Mouse (Mus musculus) forebrain, embryonic 12.5 days (tissue): ENCODE measurements around the gene Cd163l1. TPM values are rescaled to one million over a fixed set of nuclear protein-coding genes. Genes with fewer than 3 reads are reported as not detected.

Experiments used
- ATAC-seq: fragments of 200-750 bp; cut with Nextera tagmentation; 2 replicates; pipeline ENCODE4 v1.8.0; 2017; ENCODE audit warnings: moderate TSS enrichment; ENCODE audit not compliant: low FRiP score
- H3K27ac ChIP-seq: fragments of 300-500 bp; sonication (generic); 2 replicates; pipeline ENCODE4 v1.5.1; 2016; ENCODE audit warnings: mild to moderate bottlenecking
- H3K27me3 ChIP-seq: fragments of 300-500 bp; sonication (generic); 2 replicates; pipeline ENCODE4 v1.6.1; 2016; ENCODE audit warnings: mild to moderate bottlenecking
- H3K36me3 ChIP-seq: fragments of 300-500 bp; sonication (generic); replicated peaks from 2 replicates; pipeline ENCODE4 v1.6.1; 2016; ENCODE audit warnings: mild to moderate bottlenecking
- H3K4me1 ChIP-seq: fragments of 300-500 bp; sonication (generic); 2 replicates; pipeline ENCODE4 v1.6.1; 2016
- H3K4me2 ChIP-seq: fragments of 300-500 bp; sonication (generic); 2 replicates; pipeline ENCODE4 v1.6.1; 2016; ENCODE audit warnings: mild to moderate bottlenecking, moderate library complexity
- H3K4me3 ChIP-seq: fragments of 300-500 bp; sonication (generic); replicated peaks from 2 replicates; pipeline ENCODE4 v1.5.1; 2016; ENCODE audit warnings: mild to moderate bottlenecking
- H3K9ac ChIP-seq: fragments of 300-500 bp; sonication (generic); 2 replicates; pipeline ENCODE4 v1.6.1; 2016; ENCODE audit warnings: mild to moderate bottlenecking
- H3K9me3 ChIP-seq: fragments of 300-500 bp; sonication (generic); 2 replicates; pipeline ENCODE4 v1.6.1; 2016
- WGBS: fragments of 180-500 bp; shearing (Covaris S2); methylation state at CpG from one replicate; pipeline ENCODE4 v1.1.7; 2016; 5-methylcytosine and 5-hydroxymethylcytosine counted together
- polyA plus RNA-seq: library from polyadenylated mRNA; unstranded; fragments of >200 nt; fragmentation: Nextera tagmentation; extraction: Ambion mirVana; gene quantifications from 2 replicates; pipeline ENCODE4 v1.2.1, GENCODE M21; 2016

The Cd163l1 gene
- polyA plus RNA-seq, 1 experiment from 2014 or later = 0.11 TPM

GRCm38 (mm10) chr7:140192851-140193250 is 25.2 kb upstream of the Cd163l1 start:
- no peak for ATAC-seq
- WGBS = 83% methylated on average over 2 of the region's 2 CpGs
- Histone ChIP-seq H3K27ac (no peak overlapping the region), H3K4me2 (no peak overlapping the region), H3K9me3 (no peaks in the 10 kb centered on the region), H3K4me3 (no peak overlapping the region), H3K4me1 (no peaks in the 10 kb centered on the region), H3K9ac (no peak overlapping the region), H3K27me3 (no peaks in the 10 kb centered on the region), H3K36me3 (no peaks in the 10 kb centered on the region)

GRCm38 (mm10) chr7:140194031-140194430 is 24.0 kb upstream of the Cd163l1 start:
- Histone ChIP-seq H3K9me3 (no peaks in the 10 kb centered on the region), H3K9ac (no peak overlapping the region), H3K27me3 (no peaks in the 10 kb centered on the region), H3K36me3 (no peaks in the 10 kb centered on the region), H3K4me2 (no peak overlapping the region), H3K4me3 (no peak overlapping the region), H3K4me1 (no peaks in the 10 kb centered on the region), H3K27ac (no peak overlapping the region)
- 95% methylated on average over 4 of the region's 4 CpGs for WGBS
- no peak for ATAC-seq

DNA sequence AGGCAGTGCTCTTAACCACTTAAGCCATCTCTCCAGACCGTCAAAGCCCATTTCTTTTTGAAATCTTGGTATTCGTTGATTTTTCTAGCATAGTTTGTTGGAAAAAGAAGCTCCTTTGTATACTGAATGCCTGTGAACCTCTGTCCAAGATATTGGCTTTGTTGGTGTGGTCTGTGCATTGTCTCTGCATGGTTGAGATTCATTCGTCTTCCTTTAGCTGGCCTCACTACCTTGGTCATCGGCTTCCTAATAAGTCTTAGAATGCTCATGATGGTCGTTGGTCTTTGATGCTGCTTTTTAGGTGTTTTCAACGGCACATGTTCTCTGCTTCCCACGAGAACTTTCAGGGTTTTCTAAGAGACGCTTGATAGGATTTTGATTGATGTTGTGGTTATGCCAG is 22.1 kb upstream of the Cd163l1 start:
- Histone ChIP-seq H3K4me2 (no peak overlapping the region), H3K9me3 (no peaks in the 10 kb centered on the region), H3K9ac (no peak overlapping the region), H3K36me3 (no peaks in the 10 kb centered on the region), H3K4me1 (no peaks in the 10 kb centered on the region), H3K4me3 (no peak overlapping the region), H3K27me3 (no peaks in the 10 kb centered on the region), H3K27ac (no peak overlapping the region)
- ATAC-seq = no peak
- 84% methylated on average over 8 of the region's 8 CpGs for WGBS

DNA sequence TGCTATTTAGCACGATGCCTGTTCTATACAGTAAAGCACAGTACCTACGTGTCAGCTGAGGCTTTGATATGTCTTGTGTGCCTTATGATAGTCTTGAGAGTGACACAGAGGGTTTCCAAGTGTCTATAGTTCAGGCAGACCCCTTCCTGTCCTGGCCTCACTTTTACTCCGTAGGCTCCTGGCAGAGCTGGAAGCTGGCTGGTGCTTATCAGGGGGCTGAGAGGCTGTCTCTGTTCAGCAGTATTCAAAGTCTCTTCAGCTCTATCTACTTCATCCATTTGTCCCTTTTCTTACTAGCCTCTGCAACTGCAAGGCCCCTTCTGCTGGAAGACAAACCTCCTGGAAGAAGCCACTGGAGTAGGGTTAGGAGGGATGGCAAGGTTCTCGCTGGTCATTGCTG is 17.0 kb upstream of the Cd163l1 start:
- no peak for ATAC-seq
- Histone ChIP-seq H3K4me1 (no peaks in the 10 kb centered on the region), H3K36me3 (no peaks in the 10 kb centered on the region), H3K4me3 (no peak overlapping the region), H3K9ac (no peak overlapping the region), H3K9me3 (no peaks in the 10 kb centered on the region), H3K27ac (no peak overlapping the region), H3K4me2 (no peak overlapping the region), H3K27me3 (no peaks in the 10 kb centered on the region)
- WGBS = 90% methylated on average over 4 of the region's 4 CpGs

DNA sequence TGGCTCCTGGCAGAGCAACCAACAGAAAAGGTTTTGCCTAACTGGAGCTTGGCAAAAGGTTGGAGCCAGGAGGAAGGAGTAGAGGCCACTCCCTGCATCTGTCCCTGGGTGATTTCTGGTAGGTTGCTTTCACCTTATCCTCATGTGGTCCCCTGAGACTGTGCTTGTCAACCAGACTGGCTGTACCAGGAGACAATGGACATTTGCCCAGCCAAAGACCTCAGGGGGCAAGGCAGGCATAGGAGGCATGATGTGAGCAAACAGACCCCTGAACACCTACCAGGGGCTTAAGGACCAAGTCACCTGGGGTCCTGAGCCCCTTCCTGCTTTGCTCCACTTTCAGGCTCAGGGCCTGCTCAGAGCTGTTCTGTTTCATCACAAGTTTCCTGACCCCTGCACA is 12.2 kb upstream of the Cd163l1 start, which contains the start of gene Olfr524:
Gene Olfr524 (minus strand): TSS at position 101 of the 400 bp plus-strand sequence.
- no peak within 1 kb of the TSS for H3K4me2 ChIP-seq
- no peak within 1 kb of the TSS for H3K27ac ChIP-seq
- H3K36me3 ChIP-seq = no peaks in the 10 kb centered on the region
- no peaks in the 10 kb centered on the region for H3K9me3 ChIP-seq
- no peak within 1 kb of the TSS for H3K4me3 ChIP-seq
- ATAC-seq = no peak
- H3K4me1 ChIP-seq = no peaks in the 10 kb centered on the region
- H3K27me3 ChIP-seq = no peaks in the 10 kb centered on the region
- H3K9ac ChIP-seq = no peak within 1 kb of the TSS

DNA sequence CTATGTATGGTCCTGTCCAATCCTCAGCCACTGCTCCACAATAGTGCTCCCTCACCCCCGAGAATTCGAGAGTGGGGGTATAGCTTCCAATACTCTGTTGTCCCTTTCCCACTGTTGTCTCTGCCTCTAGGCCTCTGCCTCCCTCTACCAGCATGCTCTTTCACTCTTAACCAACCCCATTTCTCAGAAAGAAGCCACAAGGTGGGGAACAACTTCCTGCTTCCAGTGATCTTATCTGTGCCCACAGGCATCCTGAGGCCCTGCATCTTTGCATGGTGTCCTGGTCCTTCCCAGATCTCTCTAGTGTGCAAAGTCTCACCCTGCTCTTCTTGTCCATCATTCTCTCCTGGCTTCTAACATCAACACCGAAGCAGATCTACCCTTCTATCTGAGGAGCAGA is 11.2 kb upstream of the Cd163l1 start:
- no peak overlapping the region for H3K9ac ChIP-seq
- no peak overlapping the region for H3K27ac ChIP-seq
- no peaks in the 10 kb centered on the region for H3K4me1 ChIP-seq
- WGBS = 76% methylated on average over 3 of the region's 3 CpGs
- H3K9me3 ChIP-seq = no peaks in the 10 kb centered on the region
- H3K4me2 ChIP-seq = no peak overlapping the region
- no peak for ATAC-seq
- H3K27me3 ChIP-seq = no peaks in the 10 kb centered on the region
- H3K36me3 ChIP-seq = no peaks in the 10 kb centered on the region
- no peak overlapping the region for H3K4me3 ChIP-seq

GRCm38 (mm10) chr7:140208153-140208552 is 9.9 kb upstream of the Cd163l1 start:
- ATAC-seq = no peak
- Histone ChIP-seq H3K4me2 (no peak overlapping the region), H3K4me3 (no peak overlapping the region), H3K36me3 (no peaks in the 10 kb centered on the region), H3K9ac (no peak overlapping the region), H3K27ac (no peak overlapping the region), H3K4me1 (no peaks in the 10 kb centered on the region), H3K9me3 (no peaks in the 10 kb centered on the region), H3K27me3 (no peaks in the 10 kb centered on the region)
- WGBS = 82% methylated on average over 8 of the region's 8 CpGs

- Histone ChIP-seq H3K4me2 (no peak overlapping the region), H3K27ac (no peak overlapping the region), H3K9me3 (no peaks in the 10 kb centered on the region), H3K27me3 (no peaks in the 10 kb centered on the region), H3K4me3 (no peak overlapping the region), H3K4me1 (no peaks in the 10 kb centered on the region), H3K9ac (no peak overlapping the region), H3K36me3 (no peaks in the 10 kb centered on the region)
- no peak for ATAC-seq
- 88% methylated on average over 3 of the region's 3 CpGs for WGBS
Measured at GRCm38 (mm10) chr7:140208677-140209076, 9.4 kb upstream of the Cd163l1 start.

DNA sequence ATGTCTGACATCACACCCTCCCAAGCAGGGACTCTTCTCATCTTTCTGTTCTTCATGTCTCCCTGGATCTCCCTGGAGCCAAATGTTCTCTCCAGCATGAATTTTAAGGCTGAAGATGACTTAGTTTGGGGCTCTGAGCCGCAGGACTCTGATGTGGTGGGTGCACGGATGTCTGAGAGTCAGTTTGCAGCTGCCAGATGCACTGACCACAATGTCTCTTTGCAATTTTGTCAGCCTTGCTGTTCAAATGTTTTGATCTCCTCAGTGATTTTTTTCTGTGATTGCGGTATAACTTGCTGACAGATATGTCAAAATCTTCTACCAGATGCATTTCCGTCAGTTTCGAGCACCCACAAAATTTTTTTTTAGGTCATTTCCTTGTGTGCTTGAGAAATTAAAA is 4.2 kb upstream of the Cd163l1 start:
- 90% methylated on average over 5 of the region's 5 CpGs for WGBS
- H3K36me3 ChIP-seq = no peaks in the 10 kb centered on the region
- no peaks in the 10 kb centered on the region for H3K27me3 ChIP-seq
- H3K4me3 ChIP-seq = no peak overlapping the region
- no peak overlapping the region for H3K4me2 ChIP-seq
- no peaks in the 10 kb centered on the region for H3K4me1 ChIP-seq
- no peaks in the 10 kb centered on the region for H3K9me3 ChIP-seq
- no peak overlapping the region for H3K9ac ChIP-seq
- no peak overlapping the region for H3K27ac ChIP-seq
- no peak for ATAC-seq

DNA sequence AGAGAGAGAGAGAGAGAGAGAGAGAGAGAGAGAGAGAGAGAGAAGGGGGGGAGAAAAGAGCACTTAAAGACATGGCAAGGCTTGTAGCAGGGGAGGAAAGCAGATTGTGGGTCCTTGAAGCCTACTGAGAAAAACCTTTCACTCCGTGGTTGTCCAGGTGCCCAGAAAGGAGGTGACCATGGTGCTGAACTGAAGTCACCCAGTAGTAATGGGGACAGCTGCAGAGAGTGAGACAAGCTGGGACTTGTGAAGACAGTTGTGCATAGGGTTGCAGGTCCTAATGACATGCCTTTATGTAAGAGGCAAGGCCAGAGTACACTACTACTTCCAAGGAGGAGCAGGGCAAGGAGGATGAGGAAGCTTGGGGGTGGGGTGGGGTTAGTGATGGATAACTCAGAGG is 1.2 kb downstream of the Cd163l1 start:
- 28% methylated on average over 1 of the region's 1 CpGs for WGBS

DNA sequence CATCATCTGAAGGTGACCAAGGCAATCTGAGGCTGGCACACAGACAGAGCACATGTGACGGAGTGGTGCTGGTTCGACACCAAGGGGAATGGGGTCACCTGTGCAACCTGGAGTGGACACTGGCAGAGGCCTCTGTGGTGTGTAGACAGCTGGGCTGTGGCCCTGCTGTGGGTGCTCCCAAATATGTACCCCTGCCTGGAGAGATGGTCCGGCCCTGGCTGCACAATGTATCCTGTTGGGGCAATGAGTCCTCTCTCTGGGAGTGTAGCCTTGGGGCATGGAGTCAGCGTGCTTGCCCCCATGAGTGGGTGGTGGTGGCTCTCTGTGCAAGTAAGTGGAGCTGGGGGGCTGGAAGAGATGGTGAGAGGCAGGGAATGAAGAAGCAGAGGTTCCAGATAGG is 2.3 kb downstream of the Cd163l1 start:
- H3K36me3 ChIP-seq = no peaks in the 10 kb centered on the region
- H3K4me1 ChIP-seq = no peaks in the 10 kb centered on the region
- no peak for ATAC-seq
- H3K4me2 ChIP-seq = no peak overlapping the region
- H3K27ac ChIP-seq = no peak overlapping the region
- H3K27me3 ChIP-seq = no peaks in the 10 kb centered on the region
- H3K4me3 ChIP-seq = no peak overlapping the region
- 78% methylated on average over 4 of the region's 4 CpGs for WGBS
- H3K9ac ChIP-seq = no peak overlapping the region
- H3K9me3 ChIP-seq = no peaks in the 10 kb centered on the region

More for the DNA sequence above, 1.2 kb downstream of the Cd163l1 start:
- no peak overlapping the region for H3K9ac ChIP-seq
- no peak overlapping the region for H3K4me2 ChIP-seq
- no peak for ATAC-seq
- H3K27ac ChIP-seq = no peak overlapping the region
- H3K9me3 ChIP-seq = no peaks in the 10 kb centered on the region
- no peaks in the 10 kb centered on the region for H3K4me1 ChIP-seq
- H3K27me3 ChIP-seq = no peaks in the 10 kb centered on the region
- no peaks in the 10 kb centered on the region for H3K36me3 ChIP-seq
- no peak overlapping the region for H3K4me3 ChIP-seq

GRCm38 (mm10) chr7:140224209-140224608 is 6.1 kb downstream of the Cd163l1 start:
- H3K36me3 ChIP-seq = no peaks in the 10 kb centered on the region
- no peaks in the 10 kb centered on the region for H3K27me3 ChIP-seq
- H3K27ac ChIP-seq = no peak overlapping the region
- 90% methylated on average over 13 of the region's 13 CpGs for WGBS
- H3K9ac ChIP-seq = no peak overlapping the region
- ATAC-seq = no peak
- no peaks in the 10 kb centered on the region for H3K4me1 ChIP-seq
- H3K4me3 ChIP-seq = no peak overlapping the region
- no peak overlapping the region for H3K4me2 ChIP-seq
- H3K9me3 ChIP-seq = no peaks in the 10 kb centered on the region

DNA sequence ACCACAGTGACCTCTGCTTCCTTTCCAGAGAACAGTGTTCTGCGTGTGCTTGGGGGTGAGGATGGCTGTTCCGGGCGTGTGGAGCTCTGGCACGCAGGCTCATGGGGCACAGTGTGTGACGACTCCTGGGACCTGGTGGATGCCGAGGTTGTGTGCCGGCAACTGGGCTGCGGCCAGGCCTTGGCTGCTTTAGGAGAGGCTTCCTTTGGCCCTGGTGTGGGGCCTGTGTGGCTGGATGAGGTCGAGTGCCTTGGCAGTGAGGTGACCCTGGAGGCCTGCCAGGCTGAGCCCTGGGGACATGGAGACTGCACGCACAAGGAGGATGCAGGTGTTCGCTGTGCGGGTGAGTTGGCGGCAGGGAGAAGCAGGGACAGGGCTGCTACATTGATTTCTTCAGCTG is 10.4 kb downstream of the Cd163l1 start:
- ATAC-seq = no peak
- WGBS = 89% methylated on average over 13 of the region's 13 CpGs
- Histone ChIP-seq H3K4me2 (no peak overlapping the region), H3K27ac (no peak overlapping the region), H3K27me3 (no peaks in the 10 kb centered on the region), H3K36me3 (no peaks in the 10 kb centered on the region), H3K9ac (no peak overlapping the region), H3K4me1 (no peaks in the 10 kb centered on the region), H3K4me3 (no peak overlapping the region), H3K9me3 (no peaks in the 10 kb centered on the region)

- H3K4me3 ChIP-seq = no peak overlapping the region
Measured at GRCm38 (mm10) chr7:140231026-140231425, 13.0 kb downstream of the Cd163l1 start.

More at GRCm38 (mm10) chr7:140231026-140231425, 13.0 kb downstream of the Cd163l1 start:
- Histone ChIP-seq H3K4me2 (no peak overlapping the region), H3K36me3 (no peaks in the 10 kb centered on the region), H3K27ac (no peak overlapping the region), H3K9ac (no peak overlapping the region), H3K27me3 (no peaks in the 10 kb centered on the region), H3K4me1 (no peaks in the 10 kb centered on the region), H3K9me3 (no peaks in the 10 kb centered on the region)
- WGBS = 77% methylated on average over 2 of the region's 2 CpGs
- no peak for ATAC-seq
